Mouse (Mus musculus): ENCODE measurements around the gene Usp54. TPM values are rescaled to one million over a fixed set of nuclear protein-coding genes. Genes with fewer than 3 reads are reported as not detected.
"Not testable (repeated sequence)": the region's sequence is repeated elsewhere in the genome, so short reads cannot be mapped to it uniquely, and the experiment has no call there.

The Usp54 gene
- polyA plus RNA-seq, 1 experiment from 2014 or later, result 5.5 TPM

DNA sequence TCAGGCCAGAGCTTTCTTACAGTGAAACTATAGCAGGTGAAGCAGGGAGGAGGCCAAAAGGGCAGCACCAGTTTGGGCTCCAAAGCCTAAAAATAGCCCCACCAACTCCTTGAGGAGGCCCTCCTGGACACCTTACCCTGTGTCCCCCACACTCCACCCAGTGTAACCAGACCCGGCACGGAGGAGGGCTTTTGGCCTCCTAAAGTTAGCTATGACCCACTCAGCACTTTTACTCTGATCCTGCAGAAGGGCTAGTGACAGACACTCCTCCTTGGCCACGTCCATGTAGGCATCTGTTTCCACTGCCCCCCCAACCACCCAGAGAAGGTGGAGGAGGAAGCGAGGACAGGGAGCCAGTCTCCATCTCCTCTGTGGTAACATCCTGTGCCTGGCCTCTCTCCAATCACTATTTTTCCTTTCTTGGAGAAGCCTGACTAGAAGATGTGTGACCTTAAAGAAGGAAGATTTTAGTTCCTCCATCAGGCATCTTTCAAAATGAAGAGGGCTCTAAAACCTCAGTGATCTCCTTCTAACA is 10.9 kb upstream of the Usp54 start:
- H3K4me2 ChIP-seq, result no peak overlapping the region
- no peak overlapping the region for H3K27ac ChIP-seq (replicated peaks)
- H3K9ac ChIP-seq, result peak overlapping the region; percentile 45
- H3K27me3 ChIP-seq (replicated peaks), result no peaks in the 10 kb centered on the region
- no peak overlapping the region for H3K4me3 ChIP-seq
- no peak for ATAC-seq (ENCODE audit: extremely low read depth, insufficient number of reproducible peaks, low FRiP score, low TSS enrichment)
- WGBS, result 34% methylated on average over 4 of the region's 4 CpGs
- peaks cover 28% of the 10 kb centered on the region for H3K4me1 ChIP-seq
- no peaks in the 10 kb centered on the region for H3K9me3 ChIP-seq
- H3K36me3 ChIP-seq, result no peaks in the 10 kb centered on the region

DNA sequence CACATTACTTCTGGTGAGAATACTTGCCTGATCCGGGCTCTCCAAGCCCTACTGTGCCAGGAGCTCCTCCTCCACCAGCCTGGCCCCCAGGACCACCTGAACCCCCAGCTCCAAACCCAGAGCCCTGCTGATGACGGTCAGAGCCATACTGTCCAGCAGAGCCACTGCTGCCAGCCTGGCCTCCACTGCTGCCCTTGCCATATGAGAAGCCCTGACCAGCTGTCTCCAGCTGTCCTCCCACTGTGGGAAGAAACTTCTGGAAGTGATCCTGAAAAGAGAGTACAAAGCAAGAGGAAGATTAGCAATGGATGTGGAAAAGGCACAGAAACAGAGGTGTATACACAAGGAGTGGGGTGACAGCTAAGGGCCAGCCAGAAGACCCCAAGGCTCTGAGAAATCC is 10.1 kb upstream of the Usp54 start:
- WGBS, result 74% methylated on average over 2 of the region's 2 CpGs
- no peaks in the 10 kb centered on the region for H3K36me3 ChIP-seq
- peaks cover 23% of the 10 kb centered on the region for H3K4me1 ChIP-seq
- H3K4me3 ChIP-seq, result no peak overlapping the region
- H3K9me3 ChIP-seq, result no peaks in the 10 kb centered on the region
- H3K4me2 ChIP-seq, result no peak overlapping the region
- H3K27ac ChIP-seq (replicated peaks), result no peak overlapping the region
- no peak for ATAC-seq (ENCODE audit: extremely low read depth, insufficient number of reproducible peaks, low FRiP score, low TSS enrichment)
- peak overlapping the region; percentile 45; the same call in 1 of the 2 replicates for H3K9ac ChIP-seq
- H3K27me3 ChIP-seq (replicated peaks), result no peaks in the 10 kb centered on the region

DNA sequence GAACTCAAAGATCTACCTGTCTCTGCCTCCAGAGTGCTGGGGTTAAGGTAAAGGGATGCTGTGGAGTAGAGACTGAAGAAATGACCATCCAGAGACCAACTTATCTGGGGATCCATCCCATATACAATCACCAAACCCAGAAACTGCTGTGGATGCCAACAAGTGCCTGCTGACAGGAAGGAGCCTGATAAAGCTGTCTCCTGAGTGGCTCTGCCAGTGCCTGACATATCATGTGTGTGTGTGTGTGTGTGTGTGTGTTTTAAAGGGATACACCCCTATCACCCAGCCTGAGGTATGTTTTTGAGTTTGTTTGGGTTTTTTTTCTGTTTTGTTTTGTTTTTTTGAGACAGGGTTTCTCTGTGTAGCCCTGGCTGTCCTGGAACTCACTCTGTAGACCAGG is 5.5 kb upstream of the Usp54 start:
- Histone ChIP-seq H3K9ac (no peak overlapping the region), H3K4me1 (peaks cover 13% of the 10 kb centered on the region), H3K36me3 (no peaks in the 10 kb centered on the region), H3K4me3 (no peak overlapping the region), H3K9me3 (no peaks in the 10 kb centered on the region), H3K27me3 (replicated peaks) (no peaks in the 10 kb centered on the region), H3K27ac (replicated peaks) (0 out of 2 replicates have a peak overlapping the region, but pooled peaks have one; percentile 1), H3K4me2 (no peak overlapping the region)
- no peak for ATAC-seq (ENCODE audit: extremely low read depth, insufficient number of reproducible peaks, low FRiP score, low TSS enrichment)

DNA sequence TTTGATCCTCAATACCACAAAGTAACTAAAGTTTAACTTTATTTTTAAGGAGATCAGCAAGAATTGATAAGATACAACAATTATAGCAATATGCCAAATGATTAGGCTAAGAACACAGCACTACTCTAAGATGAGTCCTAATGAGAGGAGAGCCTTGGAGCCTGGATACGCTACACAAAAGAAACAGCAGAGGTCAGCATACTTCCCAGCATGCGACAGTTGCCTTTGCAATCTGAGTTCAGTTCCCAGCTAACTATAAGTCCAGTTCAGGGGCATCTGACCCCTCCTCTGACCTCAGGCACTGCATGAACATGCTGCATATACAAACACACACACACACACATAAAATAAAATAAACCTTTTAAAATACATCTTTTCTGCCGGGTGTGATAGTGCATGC is 4.7 kb upstream of the Usp54 start:
- H3K27me3 ChIP-seq (replicated peaks), result no peaks in the 10 kb centered on the region
- peaks cover 13% of the 10 kb centered on the region for H3K4me1 ChIP-seq
- no peaks in the 10 kb centered on the region for H3K9me3 ChIP-seq
- 38% methylated on average over 3 of the region's 3 CpGs for WGBS
- no peak overlapping the region for H3K4me3 ChIP-seq
- no peaks in the 10 kb centered on the region for H3K36me3 ChIP-seq
- ATAC-seq (ENCODE audit: extremely low read depth, insufficient number of reproducible peaks, low FRiP score, low TSS enrichment), result no peak
- H3K27ac ChIP-seq (replicated peaks), result no peak overlapping the region
- H3K9ac ChIP-seq, result no peak overlapping the region
- H3K4me2 ChIP-seq, result no peak overlapping the region

DNA sequence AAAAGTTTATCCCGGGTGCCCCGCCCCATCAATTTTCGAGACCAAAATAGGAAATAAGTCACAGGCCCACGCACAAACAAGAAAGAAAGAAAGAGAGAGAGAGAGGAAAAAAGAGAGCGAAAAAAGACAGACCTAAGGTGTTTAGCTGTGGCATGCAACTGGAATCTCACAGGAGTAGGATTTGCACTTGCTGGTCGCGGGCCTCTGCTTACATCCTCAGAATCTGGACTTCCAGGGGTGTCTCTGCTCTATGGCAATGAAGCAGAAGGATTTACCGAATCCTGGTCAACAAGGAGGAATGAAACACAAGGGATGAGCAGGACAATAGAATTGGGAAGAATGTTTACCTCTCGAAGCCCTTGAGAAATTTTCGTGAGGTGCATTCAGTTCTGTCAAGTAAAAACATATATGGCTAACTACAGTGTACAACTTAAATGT is 594 bp upstream of the Usp54 start:
- Histone ChIP-seq H3K4me1 (peaks cover 19% of the 10 kb centered on the region), H3K4me3 (peak overlapping the region; percentile 91), H3K9ac (peak overlapping the region; percentile 89), H3K27ac (replicated peaks) (peak overlapping the region; percentile 93), H3K27me3 (replicated peaks) (no peaks in the 10 kb centered on the region), H3K36me3 (no peaks in the 10 kb centered on the region), H3K9me3 (no peaks in the 10 kb centered on the region), H3K4me2 (peak overlapping the region; percentile 92)
- no peak for ATAC-seq (ENCODE audit: extremely low read depth, insufficient number of reproducible peaks, low FRiP score, low TSS enrichment)
- WGBS, result 15% methylated on average over 10 of the region's 10 CpGs

DNA sequence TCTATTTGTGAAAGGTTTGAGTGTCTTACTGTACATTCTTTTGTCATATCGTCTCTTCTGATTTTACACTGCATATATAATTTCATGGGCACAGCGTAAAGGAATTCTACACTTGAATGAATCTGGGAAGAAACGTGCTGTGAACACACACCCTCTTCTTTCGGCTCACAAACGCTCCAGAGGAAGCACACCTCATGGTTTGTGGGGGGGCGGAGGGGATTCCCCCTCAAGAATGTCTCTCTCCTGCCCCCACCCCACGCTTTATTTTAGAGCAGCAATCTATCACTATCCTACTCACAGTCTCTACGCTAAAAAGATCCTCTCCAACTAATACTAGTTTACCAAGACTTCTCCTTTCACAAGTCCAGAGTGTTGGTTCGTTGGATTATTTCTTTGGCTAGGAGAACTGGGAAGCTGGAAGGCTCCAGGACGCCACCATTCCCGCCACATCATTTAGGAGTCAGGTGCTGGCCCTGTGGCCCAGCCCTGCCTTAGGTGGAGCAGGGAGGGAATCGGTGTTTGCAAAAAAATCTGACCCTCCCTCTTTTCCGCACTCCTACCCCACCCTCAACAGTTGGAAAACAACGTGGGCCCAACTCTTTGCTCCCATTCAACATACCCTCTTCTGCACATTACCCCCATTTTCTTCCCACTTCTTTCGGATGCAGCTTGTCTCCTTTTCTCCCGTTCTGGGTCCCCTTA is 794 bp downstream of the Usp54 start:
- Histone ChIP-seq H3K4me1 (peaks cover 17% of the 10 kb centered on the region), H3K9me3 (no peaks in the 10 kb centered on the region), H3K4me2 (peak overlapping the region; percentile 92), H3K27ac (replicated peaks) (peak overlapping the region; percentile 93), H3K27me3 (replicated peaks) (no peaks in the 10 kb centered on the region), H3K9ac (peak overlapping the region; percentile 89), H3K36me3 (no peaks in the 10 kb centered on the region), H3K4me3 (peak overlapping the region; percentile 91)
- peak; percentile 55; the same call in 1 of the 2 replicates for ATAC-seq (ENCODE audit: extremely low read depth, insufficient number of reproducible peaks, low FRiP score, low TSS enrichment)
- WGBS, result 4% methylated on average over 16 of the region's 16 CpGs

DNA sequence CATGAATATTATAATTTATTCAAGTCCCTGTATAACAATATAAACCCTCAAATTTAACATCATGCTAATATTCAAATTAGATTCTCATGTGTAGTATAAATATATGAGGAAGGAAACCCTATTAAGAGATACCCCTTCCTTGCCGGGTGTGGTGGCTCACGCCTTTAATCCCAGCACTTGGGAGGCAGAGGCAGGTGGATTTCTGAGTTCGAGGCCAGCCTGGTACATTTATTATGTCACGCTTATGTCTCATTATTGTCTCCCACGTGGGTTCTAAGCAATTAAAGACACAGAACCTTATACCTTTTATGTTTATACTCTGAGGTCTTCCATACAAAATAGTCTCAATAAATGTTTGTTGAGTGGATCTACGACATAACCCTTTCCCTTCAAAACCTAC is 2.2 kb downstream of the Usp54 start:
- no peak for ATAC-seq (ENCODE audit: extremely low read depth, insufficient number of reproducible peaks, low FRiP score, low TSS enrichment)
- no peak overlapping the region for H3K27ac ChIP-seq (replicated peaks)
- H3K9me3 ChIP-seq, result no peaks in the 10 kb centered on the region
- no peak overlapping the region for H3K9ac ChIP-seq
- H3K4me3 ChIP-seq, result no peak overlapping the region
- H3K4me2 ChIP-seq, result no peak overlapping the region
- peaks cover 17% of the 10 kb centered on the region for H3K4me1 ChIP-seq
- WGBS, result 89% methylated on average over 6 of the region's 6 CpGs
- no peaks in the 10 kb centered on the region for H3K27me3 ChIP-seq (replicated peaks)
- no peaks in the 10 kb centered on the region for H3K36me3 ChIP-seq

DNA sequence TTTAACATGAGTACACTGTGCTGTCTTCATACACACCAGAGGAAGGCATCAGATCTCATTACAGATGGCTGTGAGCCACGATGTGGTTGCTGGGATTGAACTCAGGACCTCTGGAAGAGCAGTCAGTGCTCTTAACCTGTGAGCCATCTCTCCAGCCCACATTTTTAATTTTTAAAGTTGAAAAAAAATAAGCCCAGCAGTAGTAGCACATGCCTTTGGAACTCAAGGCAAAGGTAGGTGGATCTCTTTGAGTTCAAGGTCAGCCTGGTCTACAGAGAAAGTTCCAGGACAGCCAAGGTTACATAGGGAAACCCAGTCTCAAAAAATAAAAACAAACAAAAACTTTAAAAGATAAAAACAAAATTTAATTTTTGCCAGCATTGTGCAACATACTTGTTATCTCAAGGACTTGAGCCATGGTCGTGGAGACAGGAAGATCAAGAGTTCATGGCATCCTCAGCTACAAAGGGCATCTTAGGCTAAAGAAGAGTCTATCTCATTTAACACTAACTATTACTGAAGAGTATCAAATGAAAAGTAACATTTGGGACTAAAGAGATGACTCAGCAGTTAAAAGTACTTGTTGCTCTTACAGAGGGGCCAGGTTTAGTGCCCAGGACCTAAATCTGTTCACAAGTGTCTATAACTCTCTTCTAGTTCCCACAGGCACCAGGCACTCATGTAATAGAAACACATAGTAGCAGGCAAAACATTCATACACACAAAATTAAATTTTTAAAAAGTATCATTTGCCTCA is 2.9 kb downstream of the Usp54 start:
- no peak for ATAC-seq (ENCODE audit: extremely low read depth, insufficient number of reproducible peaks, low FRiP score, low TSS enrichment)
- no peak overlapping the region for H3K4me3 ChIP-seq
- peaks cover 17% of the 10 kb centered on the region for H3K4me1 ChIP-seq
- WGBS, result 71% methylated on average over 2 of the region's 2 CpGs
- H3K36me3 ChIP-seq, result no peaks in the 10 kb centered on the region
- no peak overlapping the region for H3K9ac ChIP-seq
- no peaks in the 10 kb centered on the region for H3K27me3 ChIP-seq (replicated peaks)
- no peak overlapping the region for H3K4me2 ChIP-seq
- no peaks in the 10 kb centered on the region for H3K9me3 ChIP-seq
- H3K27ac ChIP-seq (replicated peaks), result no peak overlapping the region

DNA sequence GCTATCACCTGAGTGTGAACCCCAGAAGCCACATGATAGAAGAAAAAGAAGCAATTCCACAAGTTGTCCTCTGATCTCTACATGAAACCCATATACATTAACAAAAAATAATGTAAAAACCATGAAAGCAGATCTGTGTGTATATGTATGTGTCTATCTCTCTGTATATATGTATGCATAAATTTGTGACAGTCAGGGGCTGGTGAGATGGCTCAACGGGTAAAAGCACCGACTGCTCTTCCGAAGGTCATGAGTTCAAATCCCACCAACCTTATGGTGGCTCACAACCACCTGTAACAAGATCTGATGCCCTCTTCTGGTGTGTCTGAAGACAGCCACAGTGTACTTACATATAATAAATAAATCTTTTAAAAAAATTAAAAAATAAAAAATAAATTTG is 3.9 kb downstream of the Usp54 start:
- not testable (repeated sequence) for ATAC-seq (ENCODE audit: extremely low read depth, insufficient number of reproducible peaks, low FRiP score, low TSS enrichment)
- 87% methylated on average over 3 of the region's 3 CpGs for whole genome bisulfite sequencing

DNA sequence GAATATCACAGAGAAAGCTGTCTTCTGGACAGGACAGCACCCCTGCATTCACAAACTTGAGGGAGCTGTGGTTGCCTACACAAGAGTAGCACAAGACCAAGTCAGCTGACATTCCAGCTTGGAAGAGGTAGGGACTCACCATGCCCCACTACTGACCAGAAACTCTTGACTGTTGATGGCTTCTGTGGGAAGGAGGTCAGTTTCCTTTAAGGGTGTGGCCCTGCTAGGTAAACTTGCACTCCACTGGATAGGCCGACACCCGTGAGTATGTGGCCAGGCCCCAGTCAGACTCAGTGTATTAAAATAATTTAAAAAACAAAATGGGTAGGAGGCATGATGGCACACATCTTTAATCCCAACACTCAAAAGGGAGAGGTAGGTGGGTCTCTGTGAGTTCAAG is 5.3 kb downstream of the Usp54 start:
- H3K27ac ChIP-seq (replicated peaks), result no peak overlapping the region
- no peak overlapping the region for H3K9ac ChIP-seq
- H3K4me2 ChIP-seq, result no peak overlapping the region
- 79% methylated on average over 2 of the region's 2 CpGs for WGBS
- no peak overlapping the region for H3K4me3 ChIP-seq
- no peaks in the 10 kb centered on the region for H3K27me3 ChIP-seq (replicated peaks)
- ATAC-seq (ENCODE audit: extremely low read depth, insufficient number of reproducible peaks, low FRiP score, low TSS enrichment), result no peak
- H3K36me3 ChIP-seq, result no peaks in the 10 kb centered on the region
- H3K9me3 ChIP-seq, result no peaks in the 10 kb centered on the region
- H3K4me1 ChIP-seq, result peaks cover 14% of the 10 kb centered on the region

More for the DNA sequence above, 3.9 kb downstream of the Usp54 start:
- H3K9me3 ChIP-seq; H3K27ac ChIP-seq (replicated peaks); H3K9ac ChIP-seq; H3K4me3 ChIP-seq; H3K27me3 ChIP-seq (replicated peaks); H3K36me3 ChIP-seq; H3K4me2 ChIP-seq: not testable (repeated sequence)
- peaks cover 12% of the 10 kb centered on the region for H3K4me1 ChIP-seq

DNA sequence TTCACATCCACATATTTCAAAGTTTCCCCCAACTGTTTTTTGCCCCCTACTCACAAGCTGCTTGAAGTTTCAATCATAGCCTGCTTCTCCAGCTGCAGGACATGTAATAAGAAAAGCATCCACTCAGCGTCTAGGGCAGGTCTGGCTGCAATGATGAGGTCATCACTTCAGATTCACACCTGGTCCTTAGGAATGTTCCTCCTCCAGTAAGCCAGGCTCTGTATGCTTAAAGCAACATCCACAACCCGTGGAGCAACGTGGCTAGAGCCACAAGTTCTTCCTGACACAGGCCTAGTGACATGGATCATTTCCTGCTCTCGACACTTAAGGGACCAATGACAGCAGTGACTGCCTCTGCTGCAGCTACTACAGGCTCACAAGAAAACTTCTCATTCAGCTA is 9.6 kb downstream of the Usp54 start:
- Histone ChIP-seq H3K27ac (replicated peaks) (no peak overlapping the region; the same call in 1 of the 2 replicates), H3K27me3 (replicated peaks) (no peaks in the 10 kb centered on the region), H3K4me1 (peaks cover 13% of the 10 kb centered on the region), H3K36me3 (no peaks in the 10 kb centered on the region), H3K9me3 (no peaks in the 10 kb centered on the region), H3K9ac (no peak overlapping the region), H3K4me3 (no peak overlapping the region), H3K4me2 (no peak overlapping the region)
- WGBS, result 16% methylated on average over 4 of the region's 4 CpGs
- ATAC-seq (ENCODE audit: extremely low read depth, insufficient number of reproducible peaks, low FRiP score, low TSS enrichment), result no peak

Measured in heart, embryonic 13.5 days (tissue).